Mouse (Mus musculus): ENCODE data around the gene Dpm3. TPM values are rescaled to one million over a fixed set of nuclear protein-coding genes. Genes with fewer than 3 reads are reported as not detected.

Gene Dpm3
- total RNA-seq, 2 experiments from 2014 or later: 51.2 to 61.0 TPM

DNA sequence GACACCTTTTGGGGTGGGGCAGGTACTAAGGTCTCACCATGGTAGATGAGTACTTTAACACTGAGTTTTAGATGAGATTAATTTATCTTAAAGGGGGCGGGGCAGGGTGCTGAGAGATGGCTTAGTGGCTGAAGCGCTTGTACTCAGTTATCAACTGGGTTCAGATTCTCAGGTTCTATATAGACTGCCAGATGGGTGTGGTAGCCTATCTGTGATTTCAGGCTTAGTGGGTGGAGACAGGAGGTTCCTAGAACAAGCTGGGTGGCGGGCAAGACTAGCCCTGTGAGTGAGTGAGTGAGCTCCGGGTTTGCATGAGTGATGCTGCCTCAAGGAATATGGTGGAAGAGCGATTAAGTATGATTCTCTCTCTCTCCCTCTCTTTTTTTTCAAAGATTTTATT lies 4.2 kb upstream of the Dpm3 start:
- H3K4me3 ChIP-seq: no peak overlapping the region
- no peak for TF ChIP-seq CTCF (conservative IDR thresholded peaks at IDR 0.05)
- no peak for DNase-seq (ENCODE audit: low spot score in 2 of 2)

DNA sequence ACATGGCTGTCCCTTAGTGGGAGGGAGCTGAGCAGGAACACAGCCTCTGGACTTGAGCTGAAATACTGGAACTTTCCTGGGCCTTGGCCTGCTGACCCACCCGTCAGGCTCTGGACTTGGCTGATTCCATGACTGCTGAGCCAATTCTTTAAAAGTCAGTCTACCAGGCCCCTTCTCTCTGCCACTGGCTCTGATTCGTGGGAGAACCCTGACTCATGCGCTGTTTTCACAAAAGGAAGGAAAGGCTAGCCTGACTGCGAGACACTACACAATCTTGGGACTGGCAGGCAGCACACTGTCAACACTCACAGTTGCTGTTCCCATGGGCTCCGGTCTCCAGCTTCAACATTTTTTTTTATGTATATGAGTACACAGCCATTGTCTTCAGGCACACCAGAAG lies 3.0 kb upstream of the Dpm3 start:
- no peak for TF ChIP-seq CTCF (conservative IDR thresholded peaks at IDR 0.05)
- no peak for DNase-seq (ENCODE audit: low spot score in 2 of 2)
- Histone ChIP-seq H3K4me3 (no peak overlapping the region), H3K27ac (no peak overlapping the region)

More for the DNA sequence above, 4.2 kb upstream of the Dpm3 start:
- H3K27ac ChIP-seq: no peak overlapping the region

DNA sequence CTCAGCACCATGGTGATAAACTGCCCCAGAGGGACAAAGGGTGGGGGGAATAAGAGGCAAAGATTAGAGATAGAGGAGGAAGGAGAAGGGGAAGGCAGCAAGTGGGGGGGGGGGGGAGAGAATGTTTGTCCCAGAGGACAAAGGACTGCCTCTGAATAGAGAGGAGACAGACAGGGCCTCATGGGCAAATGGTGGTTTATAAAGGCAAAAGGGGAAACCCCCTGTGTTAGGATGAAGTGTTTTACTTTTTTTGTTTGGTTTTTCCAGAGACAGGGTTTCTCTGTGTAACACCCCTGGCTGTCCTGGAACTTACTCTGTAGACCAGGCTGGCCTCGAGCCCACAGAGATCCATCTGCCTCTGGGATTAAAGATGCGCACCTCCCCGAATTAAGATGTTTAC lies 1.1 kb downstream of the Dpm3 start:
- no peak overlapping the region for H3K4me3 ChIP-seq
- H3K27ac ChIP-seq: no peak overlapping the region
- no peak for DNase-seq (ENCODE audit: low spot score in 2 of 2)
- no peak for TF ChIP-seq CTCF (conservative IDR thresholded peaks at IDR 0.05)

DNA sequence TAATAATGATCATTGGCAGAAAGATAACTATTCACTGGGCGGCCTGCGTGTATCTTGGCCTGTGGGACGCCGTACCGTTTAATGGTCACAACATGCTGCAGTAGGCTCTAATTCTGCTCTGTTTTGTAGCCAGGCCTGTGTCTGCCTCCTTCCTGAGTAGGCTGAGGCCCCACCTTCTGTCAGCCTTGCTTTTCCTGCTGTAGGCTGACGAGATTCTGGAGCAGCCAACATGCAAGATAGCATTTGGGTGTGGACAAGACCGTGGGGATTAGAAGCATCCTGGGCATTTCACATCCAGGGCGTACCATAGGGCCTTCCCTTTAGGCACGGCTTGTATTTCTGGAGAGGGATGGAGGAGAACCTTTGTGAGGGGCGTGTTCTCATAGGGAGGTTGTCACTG lies 3.3 kb downstream of the Dpm3 start:
- H3K4me3 ChIP-seq: no peak overlapping the region
- DNase-seq (ENCODE audit: low spot score in 2 of 2): no peak
- H3K27ac ChIP-seq: peak overlapping the region; percentile 62
- TF ChIP-seq CTCF (conservative IDR thresholded peaks at IDR 0.05): no peak

DNA sequence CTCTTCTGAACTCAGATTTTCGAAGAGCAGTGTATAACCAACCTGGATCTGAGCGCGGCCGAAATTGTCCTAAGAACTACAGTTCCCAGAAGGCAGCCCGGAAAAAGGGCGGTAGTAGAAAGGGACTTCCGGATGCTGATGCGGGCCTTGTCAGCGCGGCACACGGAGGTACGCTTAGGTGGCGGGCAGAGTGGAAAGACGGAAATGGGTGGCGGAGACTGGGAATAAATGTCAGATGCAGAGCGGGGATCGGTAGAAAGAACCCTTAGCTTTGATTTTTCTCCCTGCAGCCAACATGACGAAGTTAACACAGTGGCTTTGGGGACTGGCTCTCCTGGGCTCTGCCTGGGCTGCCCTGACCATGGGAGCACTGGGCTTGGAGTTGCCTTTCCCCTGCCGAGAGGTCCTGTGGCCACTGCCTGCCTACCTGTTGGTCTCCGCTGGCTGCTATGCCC lies 7.3 kb downstream of the Dpm3 start:
- Histone ChIP-seq H3K27ac (peak overlapping the region; percentile 97), H3K4me3 (peak overlapping the region; percentile 95)
- TF ChIP-seq CTCF (conservative IDR thresholded peaks at IDR 0.05): no peak
- DNase-seq (ENCODE audit: low spot score in 2 of 2): peak; percentile 82 to 87

DNA sequence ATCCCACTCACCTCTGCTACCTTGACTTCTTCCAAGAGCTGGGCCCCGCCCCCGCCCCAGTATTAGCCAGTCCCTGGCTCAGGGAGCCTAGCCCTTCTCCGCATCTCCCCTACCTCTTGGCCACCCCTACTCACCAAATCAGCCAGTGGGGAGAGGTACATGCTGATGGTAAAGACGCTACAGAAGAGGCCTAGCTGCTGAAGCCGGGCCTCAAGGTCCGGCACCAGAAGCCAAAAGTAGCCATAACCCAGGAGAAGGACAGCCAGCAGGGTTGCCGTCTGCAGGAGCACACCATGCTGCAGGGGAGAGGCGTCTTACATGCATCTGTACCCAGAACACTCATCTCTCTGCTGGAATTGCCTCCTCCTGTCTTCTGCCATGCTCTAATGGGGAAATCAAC lies 9.8 kb downstream of the Dpm3 start:
- peak overlapping the region; percentile 71 for H3K4me3 ChIP-seq
- TF ChIP-seq CTCF (conservative IDR thresholded peaks at IDR 0.05): no peak
- H3K27ac ChIP-seq: peak overlapping the region; percentile 94; the same call in 1 of the 2 replicates
- no peak for DNase-seq (ENCODE audit: low spot score in 2 of 2)

DNA sequence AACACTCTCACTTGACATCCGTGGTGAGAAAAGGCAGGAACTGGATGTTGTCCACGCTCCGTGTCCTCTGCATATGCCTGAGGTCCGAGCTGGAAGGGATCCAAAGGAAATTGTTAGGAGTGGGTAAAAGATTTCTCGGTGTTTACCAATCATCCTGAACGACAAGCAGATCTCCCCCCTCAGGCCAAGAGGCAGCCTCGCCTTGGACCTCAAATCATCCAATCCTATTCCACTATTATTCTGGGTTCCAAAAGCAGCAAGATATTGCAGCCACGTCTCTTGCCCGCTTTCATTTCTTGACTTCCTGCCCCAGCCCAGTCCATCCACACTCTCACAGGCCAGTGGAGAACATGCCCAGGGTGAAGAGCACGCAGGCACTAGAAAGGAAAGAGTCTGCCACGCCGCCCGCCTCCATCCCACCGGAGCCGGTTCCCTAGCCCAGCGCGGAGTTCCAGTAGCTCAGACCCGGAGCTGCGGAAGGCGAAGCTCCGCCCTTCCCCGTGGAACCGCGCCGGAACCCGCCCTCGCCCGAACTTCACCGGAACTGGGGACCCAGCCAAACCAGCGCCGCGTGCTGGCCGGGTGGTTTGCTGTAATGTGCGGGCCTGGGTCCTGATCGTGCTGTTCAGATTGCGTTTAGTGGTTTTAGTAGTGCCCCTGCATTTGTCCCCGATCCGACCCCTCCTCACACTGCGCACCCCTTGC lies 11.0 kb downstream of the Dpm3 start, which contains the start of gene Slc50a1:
Gene Slc50a1 (minus strand): TSS at position 520 of the 705 bp plus-strand sequence.
- DNase-seq (ENCODE audit: low spot score in 2 of 2): peak; percentile 88
- peak; percentile 65 for TF ChIP-seq CTCF (conservative IDR thresholded peaks at IDR 0.05)
- Histone ChIP-seq H3K4me3 (peak within 1 kb of the TSS; percentile 71), H3K27ac (peak within 1 kb of the TSS; percentile 94)

DNA sequence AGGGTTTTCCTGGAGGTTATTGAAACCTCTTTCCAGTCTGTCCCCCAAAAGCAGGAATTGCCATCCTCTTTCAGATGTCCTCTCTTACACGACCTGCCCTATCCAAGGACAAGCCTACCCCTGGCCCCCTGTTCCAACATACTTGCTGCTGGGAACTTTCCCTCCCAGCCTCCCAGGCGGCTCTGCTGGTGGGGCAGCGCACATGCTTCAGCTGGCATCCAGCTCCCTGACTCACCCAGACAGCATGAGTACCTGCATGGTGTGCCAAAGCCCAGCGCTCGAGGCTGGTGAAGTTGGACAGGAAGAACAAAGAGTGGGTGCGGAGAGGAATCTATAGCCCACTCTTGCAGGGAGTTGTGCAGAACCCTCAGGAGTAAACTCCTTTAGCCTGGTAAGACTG lies 11.7 kb downstream of the Dpm3 start:
- H3K27ac ChIP-seq: peak overlapping the region; percentile 94
- peak overlapping the region; percentile 71 for H3K4me3 ChIP-seq
- DNase-seq (ENCODE audit: low spot score in 2 of 2): peak; percentile 61 to 69
- TF ChIP-seq CTCF (conservative IDR thresholded peaks at IDR 0.05): no peak

DNA sequence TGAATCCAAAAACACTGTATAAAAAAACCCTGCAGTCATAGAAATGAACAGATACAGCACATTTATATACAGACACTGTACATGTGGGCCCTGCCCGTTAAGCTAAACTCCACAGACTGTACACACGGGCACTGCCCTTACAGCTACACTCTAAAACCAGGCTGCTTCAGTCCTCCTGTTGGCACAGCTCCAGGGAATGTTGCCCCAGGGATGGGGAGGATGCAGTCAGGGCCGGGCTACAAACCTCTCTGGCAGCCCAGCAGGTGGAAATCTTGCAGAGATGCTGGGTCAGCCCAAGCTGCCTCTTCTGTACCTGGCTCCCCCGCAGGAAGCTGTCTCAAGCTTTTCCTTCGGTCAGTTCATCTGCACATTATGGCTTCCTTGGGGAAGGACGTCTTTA lies 12.6 kb downstream of the Dpm3 start:
- no peak for TF ChIP-seq CTCF (conservative IDR thresholded peaks at IDR 0.05)
- H3K27ac ChIP-seq: peak overlapping the region; percentile 41; the same call in 1 of the 2 replicates
- H3K4me3 ChIP-seq: no peak overlapping the region
- DNase-seq (ENCODE audit: low spot score in 2 of 2): no peak

DNA sequence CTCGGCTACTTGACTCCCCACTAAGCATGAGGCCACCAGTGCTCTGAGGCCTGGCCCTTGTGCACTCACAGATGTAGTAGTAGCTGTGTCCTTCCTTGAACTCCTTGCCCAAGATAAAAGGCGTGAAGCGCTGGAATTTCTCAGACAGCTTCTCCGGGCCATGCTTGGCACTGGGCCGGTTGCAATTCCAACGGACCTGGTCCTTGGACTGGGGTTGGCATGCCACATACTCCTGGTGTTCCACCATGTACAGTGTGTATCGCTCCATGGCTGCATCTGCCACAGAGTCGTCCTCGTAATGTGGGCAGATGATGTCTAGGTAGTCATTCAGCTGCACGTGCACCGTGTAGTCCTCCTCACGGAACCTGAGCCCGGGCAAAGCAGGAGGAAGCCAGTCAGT lies 16.9 kb downstream of the Dpm3 start:
- Histone ChIP-seq H3K4me3 (no peak overlapping the region), H3K27ac (no peak overlapping the region; the same call in 1 of the 2 replicates)
- TF ChIP-seq CTCF (conservative IDR thresholded peaks at IDR 0.05): no peak
- DNase-seq (ENCODE audit: low spot score in 2 of 2): no peak

DNA sequence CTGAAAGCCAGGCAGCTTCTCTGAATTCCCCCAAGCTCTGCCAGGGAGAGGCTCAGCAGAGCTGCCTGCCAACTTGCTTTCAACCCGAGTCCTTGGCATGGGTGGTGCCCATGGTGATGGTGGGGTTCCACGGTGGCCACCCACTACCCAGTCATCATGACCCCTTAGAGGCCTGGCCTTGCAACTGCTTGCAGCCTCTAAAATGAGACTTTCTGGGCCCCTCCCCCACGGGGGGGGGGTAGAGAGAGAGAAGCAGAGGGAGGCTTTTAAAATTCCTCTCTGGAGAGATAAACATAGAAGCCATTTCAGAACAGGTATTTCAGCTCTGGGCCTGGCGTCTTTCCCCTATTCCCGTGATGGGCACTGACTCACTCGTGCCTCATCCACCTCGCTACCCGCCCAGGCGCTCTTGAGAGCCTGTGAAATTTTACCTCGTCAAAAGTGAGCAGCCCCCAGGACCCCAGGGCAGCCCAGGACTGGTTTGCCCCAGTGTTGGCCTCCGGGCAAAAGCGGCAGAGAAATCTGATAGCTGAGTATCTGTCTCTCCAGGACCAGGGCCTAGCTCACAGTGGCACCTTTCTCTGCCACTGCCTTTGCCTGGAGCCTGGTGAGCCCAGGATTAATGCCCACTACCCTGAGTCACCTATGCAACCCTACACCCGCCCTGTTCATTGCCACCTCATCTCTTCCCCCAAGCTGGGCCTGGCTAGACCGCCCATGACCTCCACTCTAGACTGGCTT lies 18.3 kb downstream of the Dpm3 start:
- no peak for DNase-seq (ENCODE audit: low spot score in 2 of 2)
- no peak for TF ChIP-seq CTCF (conservative IDR thresholded peaks at IDR 0.05)
- peak overlapping the region; percentile 94 for H3K27ac ChIP-seq
- H3K4me3 ChIP-seq: peak overlapping the region; percentile 74

DNA sequence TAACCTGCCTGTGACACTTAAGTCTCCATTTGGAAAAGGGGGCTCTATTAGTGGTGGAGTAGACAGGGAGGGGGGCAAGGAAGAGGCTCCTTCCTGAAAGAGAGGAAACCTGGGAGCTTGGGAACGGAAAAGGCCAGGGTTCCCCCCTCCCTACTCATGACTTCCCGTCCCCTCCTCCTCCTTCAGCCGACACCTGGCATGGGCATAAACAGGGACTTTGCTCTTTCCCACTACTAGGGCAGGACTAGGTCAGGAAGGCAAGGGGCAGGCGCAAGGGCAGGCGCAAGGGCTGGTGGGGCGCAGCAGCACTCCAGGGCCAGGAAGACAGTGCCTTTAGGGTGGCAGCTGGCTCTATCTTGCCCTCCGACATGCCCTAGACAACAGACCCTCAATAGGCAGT lies 18.9 kb downstream of the Dpm3 start:
- Histone ChIP-seq H3K27ac (peak overlapping the region; percentile 94), H3K4me3 (peak overlapping the region; percentile 74)
- TF ChIP-seq CTCF (conservative IDR thresholded peaks at IDR 0.05): no peak
- DNase-seq (ENCODE audit: low spot score in 2 of 2): no peak

DNA sequence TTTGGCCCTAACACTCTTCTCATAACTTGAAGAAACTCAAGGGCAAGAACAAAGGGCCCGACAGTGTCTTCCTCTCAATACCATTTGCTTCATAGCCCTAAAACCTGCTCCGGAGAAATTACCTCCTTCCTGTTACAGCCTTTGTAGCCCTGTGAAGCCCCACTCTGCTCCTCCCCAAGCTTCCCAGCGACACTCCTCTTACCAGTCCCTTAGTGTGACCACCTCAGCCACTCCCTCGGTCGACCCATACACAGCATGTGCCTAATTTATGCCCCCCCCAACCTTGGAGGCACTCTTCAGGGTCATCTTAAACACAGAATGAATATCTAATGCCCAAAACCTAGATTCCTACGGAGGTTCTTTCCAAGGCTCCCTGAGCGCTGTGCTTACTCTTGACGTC lies 19.5 kb downstream of the Dpm3 start:
- no peak for TF ChIP-seq CTCF (conservative IDR thresholded peaks at IDR 0.05)
- H3K27ac ChIP-seq: peak overlapping the region; percentile 94
- H3K4me3 ChIP-seq: peak overlapping the region; percentile 74
- DNase-seq (ENCODE audit: low spot score in 2 of 2): no peak
